Mouse (Mus musculus) myocyte (in vitro differentiated cells): ENCODE measurements at regions not wholly inside any gene's neighbourhood (a gene's known extent, or its start where the extent isn't known, plus 50 kb on each side); places are given as distances from the start of the nearest gene placed in this dataset.
"Not testable (repeated sequence)": the region's sequence is repeated elsewhere in the genome, so short reads cannot be mapped to it uniquely, and the experiment has no call there.

Experiments used
- H3K27me3 ChIP-seq: one replicate; pipeline ENCODE4 v1.6.1; 2011; ENCODE audit not compliant: control insufficient read depth, insufficient read depth, insufficient read length
- H3K36me3 ChIP-seq: one replicate; pipeline ENCODE4 v1.6.1; 2011; ENCODE audit not compliant: control insufficient read depth, insufficient read depth
- H3K4me2 ChIP-seq: one replicate; pipeline ENCODE4 v1.6.1; 2011; ENCODE audit warnings: low read depth, control low read depth
- H3K4me3 ChIP-seq: one replicate; pipeline ENCODE4 v1.5.1; 2011; ENCODE audit warnings: mild to moderate bottlenecking, control low read depth, moderate library complexity
- H3K79me2 ChIP-seq: one replicate; pipeline ENCODE4 v1.6.1; 2011; ENCODE audit not compliant: control insufficient read depth, insufficient read depth
- H3ac ChIP-seq: one replicate; pipeline ENCODE4 v1.6.1; 2011; ENCODE audit not compliant: control insufficient read depth, insufficient read length
- CEBPB ChIP-seq: IDR thresholded peaks from 2 replicates; pipeline ENCODE4 v1.6.1; 2011; ENCODE audit warnings: mild to moderate bottlenecking, moderate library complexity; ENCODE audit not compliant: poor library complexity, insufficient read depth, severe bottlenecking
- E2F4 ChIP-seq: IDR thresholded peaks from one replicate; pipeline ENCODE4 v1.6.1; 2011; ENCODE audit warnings: mild to moderate bottlenecking, control low read depth, moderate library complexity; ENCODE audit not compliant: insufficient read depth
- MAX ChIP-seq: IDR thresholded peaks from one replicate; pipeline ENCODE4 v1.6.1; 2011; ENCODE audit warnings: low read depth, mild to moderate bottlenecking, control low read depth
- MYOD1 ChIP-seq, 3 experiments: IDR thresholded peaks; one replicate each; pipeline ENCODE4 v1.6.1; 2011; ENCODE audit warnings: control low read depth in 2 of 3, low read depth in 2 of 3, mild to moderate bottlenecking in 2 of 3, moderate library complexity in 1 of 3; ENCODE audit not compliant: insufficient read length in 2 of 3, control insufficient read depth in 1 of 3
- MYOG ChIP-seq, 3 experiments: IDR thresholded peaks; one replicate each; pipeline ENCODE4 v1.6.1; 2011; ENCODE audit warnings: control low read depth in 2 of 3, low read depth in 2 of 3, mild to moderate bottlenecking in 2 of 3; ENCODE audit not compliant: insufficient read length in 2 of 3, control insufficient read depth in 1 of 3, insufficient read depth in 1 of 3
- POLR2A ChIP-seq: IDR thresholded peaks from one replicate; pipeline ENCODE4 v1.6.1; 2011; ENCODE audit warnings: low read depth, mild to moderate bottlenecking, control low read depth, moderate library complexity; ENCODE audit not compliant: insufficient read length
- POLR2AphosphoS2 ChIP-seq: IDR thresholded peaks from one replicate; pipeline ENCODE4 v1.6.1; 2011; ENCODE audit warnings: low read depth, control low read depth; ENCODE audit not compliant: insufficient read length
- REST ChIP-seq: IDR thresholded peaks from one replicate; pipeline ENCODE4 v1.6.1; 2011; ENCODE audit warnings: mild to moderate bottlenecking, control low read depth, moderate library complexity; ENCODE audit not compliant: insufficient read depth, insufficient read length
- SRF ChIP-seq: IDR thresholded peaks from one replicate; pipeline ENCODE4 v1.6.1; 2011; ENCODE audit warnings: low read depth; ENCODE audit not compliant: control insufficient read depth, insufficient read length
- TCF12 ChIP-seq: IDR thresholded peaks from one replicate; pipeline ENCODE4 v1.6.1; 2011; ENCODE audit warnings: mild to moderate bottlenecking, control low read depth; ENCODE audit not compliant: poor library complexity, insufficient read depth, severe bottlenecking
- TCF3 ChIP-seq: IDR thresholded peaks from one replicate; pipeline ENCODE4 v1.6.1; 2011; ENCODE audit warnings: low read depth, control low read depth; ENCODE audit not compliant: insufficient read length
- USF1 ChIP-seq: IDR thresholded peaks from one replicate; pipeline ENCODE4 v1.6.1; 2011; ENCODE audit warnings: low read depth, mild to moderate bottlenecking, control low read depth, moderate library complexity

DNA sequence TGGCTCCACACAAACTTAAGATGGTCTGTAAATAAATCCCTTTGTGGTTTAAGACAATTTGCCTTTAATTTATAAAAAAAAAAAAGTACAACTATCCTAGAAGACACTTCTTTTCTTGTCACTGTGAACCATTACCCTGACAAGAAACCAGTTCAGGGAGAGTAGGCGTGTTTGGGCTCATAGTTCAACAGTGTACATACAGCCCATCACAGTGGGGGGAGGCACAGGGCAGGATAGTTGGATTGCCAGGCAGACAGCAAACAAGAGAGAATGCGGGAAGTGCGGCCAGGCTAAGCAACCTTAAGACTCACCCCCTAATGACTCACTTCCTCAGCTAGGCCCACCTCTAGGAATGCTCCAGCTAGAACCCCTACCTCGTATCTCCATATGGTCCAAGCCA, 119.2 kb upstream of the Rybp start:
- Histone ChIP-seq H3K4me2 (no peak overlapping the region), H3K79me2 (no peaks in the 10 kb centered on the region), H3ac (no peak overlapping the region), H3K36me3 (no peaks in the 10 kb centered on the region), H3K4me3 (no peak overlapping the region), H3K27me3 (no peaks in the 10 kb centered on the region)
- TF ChIP-seq POLR2A (no peak), E2F4 (no peak), REST (no peak), MAX (no peak), TCF12 (no peak), MYOD1 (IDR thresholded peaks at IDR 0.05; ENCODE audit: control insufficient read depth in 1 of 3, insufficient read length in 2 of 3, low read depth in 2 of 3) (no peak), MYOG (IDR thresholded peaks at IDR 0.05; ENCODE audit: control insufficient read depth in 1 of 3, insufficient read depth in 1 of 3, insufficient read length in 2 of 3, low read depth in 2 of 3) (no peak), CEBPB (no peak), USF1 (no peak), SRF (no peak), TCF3 (no peak), POLR2AphosphoS2 (no peak)

- TF ChIP-seq POLR2A (no peak), MYOG (IDR thresholded peaks at IDR 0.05; ENCODE audit: control insufficient read depth in 1 of 3, insufficient read depth in 1 of 3, insufficient read length in 2 of 3, low read depth in 2 of 3) (no peak), CEBPB (no peak), MAX (no peak), E2F4 (no peak), POLR2AphosphoS2 (no peak), REST (no peak), TCF3 (no peak), TCF12 (no peak)
- Histone ChIP-seq H3K27me3 (no peaks in the 10 kb centered on the region), H3K36me3 (no peaks in the 10 kb centered on the region), H3K4me2 (no peak overlapping the region), H3K4me3 (no peak overlapping the region), H3K79me2 (no peaks in the 10 kb centered on the region), H3ac (no peak overlapping the region)
Observed at GRCm38 (mm10) chr6:100404161-100404560, 116.9 kb upstream of the Rybp start.

DNA sequence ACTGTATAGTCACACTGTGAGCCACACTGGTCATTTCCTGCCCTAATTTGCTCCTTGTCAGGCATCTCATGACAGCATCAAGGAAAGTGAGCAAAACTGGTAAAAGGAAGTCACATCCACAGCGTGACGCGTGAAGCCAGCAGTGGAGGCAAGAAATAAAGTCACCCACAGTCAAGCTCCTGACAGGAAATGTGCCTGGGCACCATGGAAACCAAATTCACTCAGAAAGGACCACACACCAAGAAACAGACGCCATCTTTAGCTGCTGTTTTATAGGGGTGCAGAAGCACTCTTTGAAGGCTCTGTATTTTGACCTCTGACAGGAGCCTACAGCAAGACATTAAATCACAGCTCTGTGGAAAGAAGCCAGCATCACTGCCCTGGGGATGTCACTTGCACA, 115.4 kb upstream of the Rybp start:
- H3K27me3 ChIP-seq: no peaks in the 10 kb centered on the region
- no peak overlapping the region for H3ac ChIP-seq
- no peaks in the 10 kb centered on the region for H3K79me2 ChIP-seq
- TF ChIP-seq USF1 (no peak), SRF (no peak), MYOD1 (IDR thresholded peaks at IDR 0.05; ENCODE audit: control insufficient read depth in 1 of 3, insufficient read length in 2 of 3, low read depth in 2 of 3) (no peak), POLR2AphosphoS2 (no peak), TCF12 (no peak), CEBPB (no peak), MYOG (IDR thresholded peaks at IDR 0.05; ENCODE audit: control insufficient read depth in 1 of 3, insufficient read depth in 1 of 3, insufficient read length in 2 of 3, low read depth in 2 of 3) (no peak), REST (no peak), POLR2A (no peak), MAX (no peak), E2F4 (no peak), TCF3 (no peak)
- no peak overlapping the region for H3K4me2 ChIP-seq
- H3K4me3 ChIP-seq: no peak overlapping the region
- no peaks in the 10 kb centered on the region for H3K36me3 ChIP-seq

DNA sequence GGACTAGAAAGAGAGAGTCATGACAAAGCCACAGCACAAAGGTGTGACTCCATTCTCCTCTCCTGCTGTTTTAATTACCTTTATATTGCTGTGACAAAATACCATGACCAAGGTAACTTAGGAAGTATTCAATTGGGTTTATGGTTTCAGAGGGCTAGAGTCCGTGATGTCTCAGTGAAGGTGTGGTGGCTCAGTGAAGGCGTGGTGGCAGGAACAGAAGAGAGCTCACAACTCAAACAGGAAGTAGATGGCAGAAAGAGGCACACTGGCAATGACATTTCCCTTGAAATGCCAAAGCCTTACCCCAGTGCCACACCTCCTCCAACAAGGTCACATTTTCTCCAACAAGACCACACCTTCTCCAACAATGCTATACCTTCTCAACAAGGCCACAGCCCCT, 114.4 kb upstream of the Rybp start:
- Histone ChIP-seq H3K4me2 (no peak overlapping the region), H3K4me3 (no peak overlapping the region), H3K27me3 (no peaks in the 10 kb centered on the region), H3ac (no peak overlapping the region), H3K36me3 (no peaks in the 10 kb centered on the region), H3K79me2 (no peaks in the 10 kb centered on the region)
- TF ChIP-seq MAX: no peak

DNA sequence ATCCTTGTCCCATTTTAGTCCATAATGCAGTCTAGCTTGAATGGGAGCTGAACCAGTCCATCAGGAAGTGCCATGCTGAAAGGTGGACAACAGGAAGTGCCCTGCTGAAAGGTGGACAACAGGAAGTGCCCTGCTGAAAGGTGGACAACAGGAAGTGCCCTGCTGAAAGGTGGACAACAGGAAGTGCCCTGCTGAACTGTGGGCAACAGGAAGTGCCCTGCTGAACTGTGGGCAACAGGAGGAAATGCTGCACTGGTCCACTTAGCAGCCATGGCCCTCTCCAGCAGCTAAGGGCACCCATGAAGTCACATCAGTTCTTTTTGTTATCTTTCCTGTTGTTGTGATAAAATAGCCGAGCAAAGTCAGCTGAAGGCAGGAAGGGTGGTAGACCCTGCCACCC, 112.1 kb upstream of the Rybp start:
- not testable (repeated sequence) for H3K36me3 ChIP-seq, H3K4me2 ChIP-seq, H3K27me3 ChIP-seq, H3K79me2 ChIP-seq, H3K4me3 ChIP-seq, H3ac ChIP-seq
